Mouse (Mus musculus) right cerebral cortex, adult 18-20 months (tissue): ENCODE measurements at regions not wholly inside any gene's neighbourhood (a gene's known extent, or its start where the extent isn't known, plus 50 kb on each side); places are given as distances from the start of the nearest gene placed in this dataset.
"Not testable (repeated sequence)": the region's sequence is repeated elsewhere in the genome, so short reads cannot be mapped to it uniquely, and the experiment has no call there.

ENCODE experiments used
- DNase-seq: peaks from one replicate; pipeline ENCODE4 v3.0.0; 2022; ENCODE audit warnings: mixed read lengths

DNA sequence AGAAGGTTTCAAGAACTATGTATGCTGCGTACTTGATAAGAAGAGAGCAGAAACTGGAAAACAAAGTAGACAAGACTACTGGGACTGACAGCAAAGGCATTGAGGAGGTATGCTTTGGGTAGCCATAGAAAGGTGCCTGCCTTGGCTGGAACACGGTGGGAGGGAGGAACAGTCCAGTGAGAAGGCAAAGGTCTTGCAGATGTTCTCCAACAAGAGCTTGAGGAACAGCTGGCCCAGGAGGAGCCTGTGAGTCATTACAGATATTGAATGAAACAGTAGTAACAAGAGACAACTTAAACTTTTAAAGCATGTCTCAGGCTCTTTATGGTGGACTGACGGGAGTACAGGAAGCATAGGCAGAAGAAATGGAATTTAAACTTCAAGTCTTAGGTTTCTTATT lies 424.9 kb upstream of the Sphkap start:
- DNase-seq = no peak

DNA sequence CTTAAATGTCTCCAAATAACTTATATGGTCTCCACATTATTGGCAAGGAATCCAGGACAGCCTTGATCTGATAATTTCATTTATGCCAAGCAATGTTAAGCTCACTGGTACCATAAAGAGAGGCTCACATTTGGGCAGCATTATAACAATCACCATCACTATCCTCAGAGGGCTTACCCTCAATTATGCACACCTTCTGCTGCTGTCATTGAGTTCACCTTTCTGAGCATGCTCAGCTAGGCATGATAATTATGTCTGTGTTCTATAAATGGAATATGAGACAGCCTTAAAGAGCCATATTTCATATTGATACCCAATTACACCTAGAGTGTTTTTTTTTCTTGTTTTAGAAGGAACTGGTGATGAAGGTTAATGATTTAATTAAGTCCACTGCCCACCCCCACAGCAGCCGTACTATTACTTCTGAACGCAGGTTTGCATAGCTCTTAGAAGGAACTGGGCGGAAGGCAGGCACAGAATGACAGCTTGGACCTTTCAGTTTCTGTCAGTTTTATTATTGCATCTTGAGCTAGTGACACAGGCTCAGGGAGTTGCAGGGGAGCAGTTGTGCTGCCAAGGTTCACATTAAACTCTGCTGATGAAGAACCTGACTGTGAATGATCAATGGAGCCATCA lies 424.0 kb upstream of the Sphkap start:
- DNase-seq = no peak

DNA sequence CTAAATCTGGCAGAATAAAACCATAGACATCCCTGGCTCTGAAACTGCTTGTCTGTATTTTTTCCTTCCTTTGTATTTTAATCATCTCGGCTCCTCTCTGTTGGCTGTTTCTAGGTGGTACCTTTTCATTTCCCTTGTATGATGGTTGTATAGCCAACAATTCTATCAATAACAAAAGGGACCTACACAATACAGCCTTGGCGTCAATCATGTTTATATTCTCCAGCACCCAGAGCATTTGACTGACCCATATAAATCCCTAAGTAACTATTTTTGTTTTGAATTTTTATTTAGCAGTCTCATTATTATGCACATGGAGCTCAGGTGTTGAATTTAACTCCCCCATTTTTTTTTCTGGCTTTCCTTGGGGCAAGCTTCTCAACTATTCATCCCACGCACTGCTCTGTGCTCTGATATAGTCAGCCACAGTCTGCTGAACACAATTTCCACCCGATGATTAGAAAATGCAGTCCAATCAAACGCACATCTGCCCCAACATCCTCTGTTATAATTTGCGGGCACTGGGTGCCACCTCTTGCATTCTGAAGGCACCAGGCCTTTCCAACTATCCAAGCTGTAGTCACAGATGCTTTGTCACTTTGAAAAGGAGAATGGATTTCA lies 422.1 kb upstream of the Sphkap start:
- no peak for DNase-seq

DNA sequence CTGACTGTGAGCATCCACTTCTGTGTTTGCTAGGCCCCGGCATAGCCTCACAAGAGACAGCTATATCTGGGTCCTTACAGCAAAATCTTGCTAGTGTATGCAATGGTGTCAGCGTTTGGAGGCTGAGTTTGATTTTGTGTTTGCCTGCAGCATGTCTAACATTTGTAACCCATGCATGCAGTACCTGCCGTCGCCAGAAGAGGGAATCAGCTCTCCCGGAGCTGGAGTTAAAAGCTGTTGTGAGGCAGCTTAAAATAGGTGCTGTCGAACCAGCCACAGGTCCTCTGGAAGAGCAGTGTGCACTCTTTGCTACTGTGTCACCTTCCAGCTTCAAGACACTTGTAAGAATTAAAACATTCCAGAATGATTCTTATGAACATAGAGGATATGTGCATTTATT lies 403.2 kb upstream of the Sphkap start:
- not testable (repeated sequence) for DNase-seq

DNA sequence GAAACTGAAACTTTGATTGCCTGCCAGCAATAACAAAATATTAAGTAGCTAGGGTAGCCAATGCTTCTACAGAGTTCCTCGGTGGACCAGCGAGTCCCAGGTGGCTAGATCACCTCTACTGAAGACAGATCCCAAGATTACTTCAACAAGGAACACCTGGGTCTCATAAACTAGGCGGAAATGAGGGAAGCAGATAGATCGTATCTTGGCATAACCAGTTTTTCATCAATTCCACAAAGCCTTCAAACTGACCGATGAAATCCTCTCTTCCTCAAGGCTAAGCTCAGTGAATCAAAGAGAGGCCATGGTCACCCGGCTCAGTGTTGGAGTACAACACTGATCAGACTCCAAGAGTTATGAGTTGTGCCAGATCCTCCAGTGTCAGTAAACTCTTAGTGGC lies 400.4 kb upstream of the Sphkap start:
- DNase-seq = no peak

DNA sequence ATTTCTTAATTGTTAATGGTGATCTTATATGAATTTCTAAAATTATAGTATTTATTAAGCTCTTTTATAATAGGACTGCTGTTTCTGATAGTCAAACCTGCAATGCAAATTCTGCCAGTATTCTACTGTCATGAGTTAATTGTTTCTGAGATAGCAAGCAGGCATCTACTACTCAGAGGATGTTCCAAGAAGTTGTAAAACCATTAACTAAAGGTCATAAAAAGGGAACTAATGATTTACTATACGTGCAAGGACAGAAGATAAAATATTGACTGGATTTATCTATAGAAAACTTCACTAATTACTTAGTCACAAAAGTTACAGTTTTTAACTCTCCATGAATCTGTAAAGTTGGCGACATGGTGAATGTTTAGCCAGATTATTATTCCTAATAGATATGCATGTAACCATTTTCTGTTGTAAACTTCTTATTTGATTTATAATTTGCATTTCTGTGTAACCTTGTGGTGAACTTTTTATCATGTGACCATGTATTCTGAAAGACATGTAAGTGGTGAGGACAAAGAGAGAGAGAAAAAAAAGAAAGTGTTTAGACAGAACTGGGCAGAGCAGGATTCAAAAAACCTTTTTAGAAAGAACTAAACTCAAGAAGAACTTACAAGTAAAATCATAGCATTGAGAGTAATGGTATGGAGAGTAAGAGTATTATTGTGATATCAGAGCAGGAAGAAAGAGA lies 395.5 kb upstream of the Sphkap start:
- DNase-seq = no peak

DNA sequence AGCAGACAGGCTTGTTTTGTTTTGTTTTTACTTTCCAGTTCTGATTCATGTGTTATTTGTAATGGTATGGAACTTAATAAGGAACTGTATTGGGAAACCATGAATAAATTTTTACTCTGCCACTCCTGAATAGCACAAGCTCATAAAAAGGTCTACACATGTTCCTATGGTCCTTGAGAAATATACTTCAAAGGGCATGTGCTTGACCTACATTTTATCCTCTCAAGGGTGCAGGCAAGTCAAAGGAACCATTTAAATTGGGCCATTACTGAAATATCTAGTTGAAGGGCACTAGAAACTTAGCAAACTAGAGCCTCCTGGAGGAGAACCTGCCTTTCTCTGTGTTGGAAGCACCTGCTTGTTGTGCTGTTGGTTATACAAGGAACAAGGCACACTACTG lies 393.8 kb upstream of the Sphkap start:
- DNase-seq = no peak

DNA sequence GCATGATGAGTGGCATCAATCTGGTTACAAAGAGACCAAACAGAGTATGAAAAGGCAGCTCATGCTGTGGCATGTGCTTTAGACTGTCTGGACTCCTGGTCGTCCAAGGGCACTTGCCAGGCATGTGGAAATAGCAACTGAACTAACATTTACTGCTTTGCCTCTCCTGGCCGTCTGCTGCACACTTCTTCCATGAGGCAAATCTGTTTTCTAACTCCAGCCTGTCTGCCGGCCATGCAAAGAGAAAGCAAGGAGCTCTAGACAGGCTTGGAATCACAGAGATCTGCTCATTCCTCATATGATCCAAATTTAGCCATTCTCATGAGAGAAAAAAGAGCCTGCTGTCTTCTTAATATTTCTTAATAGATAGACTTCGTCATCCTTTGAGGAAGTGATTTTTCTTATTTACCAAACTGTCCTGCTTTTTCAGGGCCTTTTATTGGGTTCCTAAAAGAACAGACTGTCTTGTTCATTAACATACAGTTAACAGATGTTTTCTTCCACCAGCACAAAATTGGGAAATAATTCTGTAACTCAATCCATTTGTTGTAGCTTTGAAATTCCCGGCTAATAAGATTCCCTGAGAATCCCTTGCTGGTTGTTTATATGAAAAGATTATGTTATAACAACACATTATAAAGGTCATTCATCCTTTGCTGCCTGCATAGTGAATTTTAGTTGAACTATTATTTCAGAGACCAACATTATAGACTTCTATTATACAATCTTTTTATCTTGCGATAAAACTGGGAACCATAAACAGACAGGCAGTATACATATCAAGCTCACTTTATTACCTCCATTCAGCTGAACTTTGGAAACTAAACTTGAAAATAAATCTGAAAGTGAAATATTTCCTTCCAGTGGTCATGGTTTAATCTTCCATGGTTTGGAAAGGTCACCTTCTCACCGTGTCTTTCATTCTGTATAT lies 389.2 kb upstream of the Sphkap start:
- no peak for DNase-seq

DNA sequence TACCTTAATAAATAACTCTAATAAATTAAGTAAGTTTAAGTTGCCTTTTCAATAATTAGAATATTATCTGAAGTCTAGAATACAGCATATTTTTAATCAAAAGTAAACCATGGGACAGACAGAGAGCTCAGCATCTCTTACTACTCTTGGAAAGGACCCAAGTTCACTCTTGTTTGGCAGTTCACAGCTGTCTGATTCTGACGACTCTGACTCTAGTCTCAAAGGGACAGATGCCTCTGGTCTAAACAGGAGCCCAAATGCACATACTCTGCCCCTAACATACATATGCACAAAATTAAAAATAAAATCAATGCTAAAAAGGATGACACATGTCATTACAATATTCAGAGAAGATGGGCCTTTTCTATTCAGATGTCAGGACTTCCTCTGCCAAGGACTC lies 369.2 kb upstream of the Sphkap start:
- no peak for DNase-seq

DNA sequence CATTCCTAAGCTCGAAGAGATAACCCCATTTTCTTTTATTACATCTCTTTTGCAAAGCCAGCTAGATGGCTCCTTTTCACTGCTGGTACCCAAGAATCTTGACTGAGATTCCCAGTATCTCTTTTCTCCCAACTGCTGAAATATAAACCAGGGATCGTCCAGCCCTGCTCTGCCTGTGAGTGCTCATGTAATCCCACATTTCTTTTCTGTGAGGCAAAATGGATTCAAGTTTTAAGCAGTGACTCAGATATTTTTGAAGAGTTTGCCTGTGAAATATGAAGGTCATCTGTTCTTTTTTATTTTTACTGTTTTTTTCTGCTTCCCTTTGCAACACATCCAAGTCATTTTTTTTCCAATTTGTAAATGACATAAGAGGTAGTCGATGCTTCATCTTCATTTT lies 363.2 kb upstream of the Sphkap start:
- no peak for DNase-seq

DNA sequence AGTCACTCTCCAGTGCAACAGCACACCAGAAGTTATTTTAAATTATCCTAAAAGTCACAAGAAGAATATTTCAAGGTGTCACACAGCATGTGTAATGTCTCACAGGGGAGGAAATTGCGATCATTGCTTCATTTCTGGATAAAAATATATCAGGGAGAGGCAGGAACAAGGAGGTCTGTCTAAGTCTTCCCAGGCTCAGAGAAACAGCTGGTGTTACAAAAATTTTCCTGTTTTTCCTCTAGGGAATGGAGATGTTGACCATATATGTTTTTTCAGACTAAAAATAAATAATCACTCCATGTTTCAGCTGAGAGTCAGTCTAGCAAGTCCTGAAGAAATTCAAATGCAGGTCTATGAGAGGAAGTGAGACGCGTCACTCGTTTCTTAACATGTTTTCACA lies 353.5 kb upstream of the Sphkap start:
- no peak for DNase-seq

DNA sequence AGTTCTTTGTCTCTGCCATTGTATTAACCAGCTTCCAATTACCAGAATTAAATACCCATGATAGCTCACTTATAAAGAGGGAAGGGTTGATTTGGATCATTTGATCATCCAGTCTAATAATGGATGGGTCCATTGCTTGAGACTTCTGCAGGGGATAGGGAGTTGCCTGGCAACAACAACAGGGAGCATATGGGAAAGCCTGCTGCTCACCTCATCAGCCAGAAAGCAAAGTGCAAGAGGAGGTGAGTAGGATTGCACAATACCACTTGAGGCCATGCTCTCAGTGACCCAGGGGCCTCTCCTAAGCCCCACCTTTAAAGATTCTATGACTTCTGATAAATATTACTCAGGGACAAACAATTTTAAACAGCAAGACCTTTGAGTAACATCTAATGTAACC lies 348.9 kb upstream of the Sphkap start:
- DNase-seq = no peak

DNA sequence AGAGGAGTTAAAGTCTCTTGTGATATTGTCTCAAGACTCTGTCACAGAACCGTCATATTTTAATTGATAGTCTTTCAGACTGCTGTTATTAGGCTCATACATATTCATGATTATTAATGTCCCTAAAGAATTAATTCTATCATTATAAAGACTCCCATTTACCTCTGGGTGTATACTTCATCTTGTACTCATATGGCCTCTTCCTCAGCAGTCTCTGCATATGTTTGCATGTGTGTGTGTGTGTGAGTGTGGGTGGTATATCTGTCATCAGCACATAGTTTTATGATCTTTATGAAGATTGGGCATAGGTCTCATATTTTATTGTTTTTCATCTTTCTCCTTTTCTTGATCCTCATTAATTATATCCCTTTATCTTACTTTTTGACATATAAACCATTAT lies 347.3 kb upstream of the Sphkap start:
- no peak for DNase-seq

DNA sequence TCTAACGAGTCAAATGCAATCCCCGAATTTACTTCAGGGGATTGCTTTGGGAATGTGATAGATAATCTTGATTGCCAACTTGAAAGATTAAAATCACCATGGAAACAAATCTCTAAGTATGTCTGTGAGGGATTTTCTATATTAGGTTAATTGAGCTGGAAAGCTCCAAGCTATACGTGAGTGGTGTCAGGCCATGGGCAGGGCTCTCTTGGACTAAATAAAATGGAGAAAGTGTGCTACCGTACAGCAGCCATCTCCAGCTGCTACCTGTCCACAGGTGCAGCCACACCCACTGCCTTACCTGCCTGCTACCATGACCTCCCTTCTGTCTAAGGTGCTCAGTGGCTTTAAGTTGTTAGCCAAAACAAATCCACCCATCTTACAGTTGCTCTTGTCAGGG lies 345.0 kb upstream of the Sphkap start:
- no peak for DNase-seq

DNA sequence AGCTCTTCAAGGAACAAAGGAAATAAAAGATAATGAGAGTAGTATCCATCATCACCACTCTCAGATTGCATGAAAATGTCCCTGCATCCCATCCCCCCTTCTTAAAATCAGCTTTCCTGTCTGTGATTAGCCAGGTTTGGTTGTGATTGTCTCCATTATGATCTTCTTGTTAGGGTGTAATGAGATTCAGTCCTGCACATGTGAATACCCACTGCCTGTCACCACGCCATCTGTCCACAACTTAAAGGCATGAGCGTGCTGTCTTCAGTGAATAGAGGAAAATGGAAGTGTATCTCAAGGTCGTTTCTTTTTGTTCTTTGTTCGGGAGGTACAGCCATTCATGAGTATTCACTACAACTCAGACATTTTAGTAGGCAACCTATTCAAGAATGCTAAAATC lies 341.0 kb upstream of the Sphkap start:
- no peak for DNase-seq

DNA sequence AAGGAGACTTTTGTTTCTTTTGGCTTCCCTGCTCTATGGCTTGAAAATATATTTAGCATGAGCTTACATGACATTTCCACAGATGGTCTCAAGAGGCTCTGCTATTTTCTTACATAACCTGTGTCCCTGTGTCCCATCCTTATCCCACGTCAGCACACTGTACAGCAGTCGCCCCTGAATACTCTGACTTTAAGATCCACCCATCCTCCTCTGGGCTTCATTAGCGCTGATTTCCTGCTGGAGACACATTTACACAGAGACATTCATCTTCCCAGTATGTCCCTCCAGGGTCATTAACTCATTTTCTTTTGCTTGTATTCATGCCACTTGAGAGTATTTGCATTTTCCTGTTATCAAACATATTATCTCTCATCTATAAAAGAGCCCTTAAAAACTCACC lies 340.1 kb upstream of the Sphkap start:
- DNase-seq = no peak

DNA sequence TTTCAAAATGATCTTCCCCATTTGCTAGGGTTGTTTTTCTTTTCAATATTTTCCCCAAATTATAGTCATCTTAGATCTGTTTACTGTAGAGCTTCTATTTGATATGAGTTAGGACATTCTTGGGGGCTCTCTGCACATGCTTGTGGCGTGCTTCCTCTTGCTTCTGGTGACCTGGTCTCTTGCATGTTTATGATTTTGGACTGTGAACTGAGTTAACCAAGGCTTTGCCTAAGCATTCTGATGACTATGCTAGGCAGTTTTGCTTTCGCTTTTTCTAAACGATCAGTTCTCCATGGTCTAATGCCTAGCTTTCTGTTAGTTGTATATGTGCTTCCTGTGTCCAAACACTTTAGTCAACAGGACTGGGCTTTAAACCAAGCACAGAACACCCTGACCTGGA lies 339.4 kb upstream of the Sphkap start:
- DNase-seq = no peak

DNA sequence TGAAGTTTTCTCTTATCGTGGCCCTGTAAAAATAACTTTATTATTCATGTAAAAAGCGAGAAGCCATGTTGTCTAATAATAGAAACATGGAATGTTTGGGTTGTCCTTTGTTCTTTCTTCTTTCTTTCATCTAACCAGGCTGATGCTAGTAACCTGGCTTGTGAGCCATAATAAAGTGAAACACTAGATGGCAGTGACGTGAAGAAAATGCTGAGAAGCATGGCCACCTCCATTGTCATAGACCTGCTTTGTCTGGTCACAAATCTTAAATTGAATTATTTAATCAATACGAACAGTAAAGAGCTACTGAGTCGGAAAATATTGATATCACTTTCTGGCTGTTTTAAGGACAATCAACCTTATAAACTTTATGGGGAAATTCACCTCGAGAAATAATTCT lies 338.0 kb upstream of the Sphkap start:
- peak; percentile 54 for DNase-seq

DNA sequence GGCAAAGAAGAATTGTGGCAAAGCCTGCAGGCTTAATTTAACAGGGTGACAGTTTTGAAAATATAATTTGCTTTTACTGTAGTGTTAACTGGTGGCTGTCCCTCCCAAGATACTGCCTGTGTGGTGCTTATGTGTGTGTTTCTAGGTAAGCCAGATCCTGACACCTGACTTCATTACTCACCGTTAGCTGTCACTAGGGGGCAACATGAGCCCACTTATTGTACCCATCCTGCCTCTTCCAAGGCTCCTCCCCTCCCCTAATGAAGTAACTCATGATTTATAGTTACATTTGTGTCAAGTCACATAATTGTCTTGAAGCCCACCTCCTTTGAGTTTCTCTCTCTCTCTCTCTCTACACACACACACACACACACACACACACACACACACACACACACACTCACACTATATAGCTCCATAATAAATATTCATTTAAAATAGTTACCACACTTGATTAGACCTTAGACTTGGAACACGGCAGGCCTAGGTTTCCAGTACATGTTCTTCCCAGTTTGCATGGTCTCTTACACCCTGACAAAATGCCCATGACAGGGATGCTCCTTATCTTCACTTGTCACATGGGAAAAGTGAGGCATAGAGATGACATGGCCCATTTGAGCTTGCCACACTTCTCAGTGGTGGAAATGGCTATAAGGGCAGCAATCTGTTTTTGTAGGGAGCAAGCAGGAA lies 328.6 kb upstream of the Sphkap start:
- peak; percentile 45 for DNase-seq

DNA sequence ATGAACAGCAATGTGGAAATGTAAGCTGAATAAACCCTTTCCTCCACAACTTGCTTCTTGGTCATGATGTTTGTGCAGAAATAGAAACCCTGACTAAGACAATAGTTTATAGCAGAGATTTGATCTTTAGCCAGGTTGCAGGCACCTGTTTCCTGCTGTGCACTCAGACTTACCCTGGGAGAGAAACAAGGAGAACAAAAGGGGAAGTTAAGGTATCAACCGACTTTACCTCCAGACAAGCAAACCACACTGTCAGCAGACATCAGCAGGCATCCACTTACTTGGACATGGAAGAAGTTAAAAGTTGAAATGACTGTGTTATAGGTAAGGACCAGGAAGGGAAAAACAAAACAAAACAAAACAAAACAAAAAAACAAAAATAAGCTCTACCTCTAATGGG lies 323.7 kb upstream of the Sphkap start:
- no peak for DNase-seq

DNA sequence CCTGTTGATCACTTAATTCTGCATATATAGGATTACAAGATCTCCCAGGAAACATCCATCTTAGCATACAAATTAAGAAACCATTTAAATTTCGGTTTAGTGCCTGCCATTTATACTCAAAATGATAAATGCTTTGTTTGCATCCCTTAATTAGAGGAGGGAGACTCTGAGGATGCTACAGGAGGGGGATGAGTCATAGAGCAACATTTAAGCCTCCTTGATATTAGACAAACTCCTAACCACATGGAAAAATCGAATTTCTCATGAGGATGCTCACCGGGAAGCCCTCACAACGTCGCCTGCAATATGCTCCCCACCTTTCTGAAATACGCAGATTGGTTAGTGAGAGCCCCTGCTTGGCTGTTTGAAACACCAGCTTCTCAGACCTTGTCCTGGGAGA lies 320.8 kb upstream of the Sphkap start:
- DNase-seq = no peak

DNA sequence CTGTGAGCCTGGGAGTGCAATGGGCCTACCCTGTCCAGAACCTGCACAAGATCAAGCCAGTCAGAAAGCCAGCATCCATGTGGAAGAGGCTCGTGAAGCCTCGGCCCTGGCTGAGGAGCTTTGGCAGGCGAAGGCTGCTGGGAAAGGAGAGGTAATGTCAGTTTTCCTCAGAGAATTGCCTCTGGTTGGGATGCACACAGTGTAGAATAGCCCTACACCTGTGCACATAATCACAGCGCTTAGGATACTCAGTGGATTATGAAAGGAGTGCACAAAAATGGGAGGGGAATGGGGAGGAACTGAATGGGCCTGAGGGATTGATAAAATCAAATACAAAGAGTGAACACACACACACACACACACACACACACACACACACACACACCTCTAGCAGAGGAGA lies 319.9 kb upstream of the Sphkap start:
- DNase-seq = no peak

DNA sequence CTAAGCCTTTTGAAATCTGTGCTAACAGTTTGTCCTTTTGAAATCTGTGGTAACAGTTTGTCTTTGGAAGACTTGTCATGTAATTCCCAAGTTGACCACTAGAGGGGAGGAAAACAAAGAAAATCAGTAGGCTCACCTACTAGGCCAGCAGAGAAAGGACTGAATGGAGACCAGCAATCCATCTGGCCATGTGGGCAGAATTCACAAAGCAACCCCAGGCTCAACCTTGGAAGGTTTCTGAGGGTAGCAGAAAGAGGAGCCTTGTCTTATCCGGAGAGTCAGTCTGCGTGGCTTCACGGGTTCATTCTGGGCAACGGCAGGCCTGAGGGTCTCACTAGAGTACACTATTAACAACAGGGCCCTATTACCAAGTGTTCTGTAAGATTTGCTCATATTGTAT lies 319.2 kb upstream of the Sphkap start:
- peak; percentile 28 for DNase-seq
